Mouse (Mus musculus) monocyte, adult 5-6 weeks (primary cell): ENCODE data around the gene Sez6l2. TPM values are rescaled to one million over a fixed set of nuclear protein-coding genes. Genes with fewer than 3 reads are reported as not detected.
A peak's percentile ranks its signal among the peaks of the same experiment; 100 is the strongest.

Experiments
- ATAC-seq: fragments of 153-309, 156-312 bp; replicated peaks from 2 replicates; pipeline ENCODE4 v1.8.0; 2017; ENCODE audit warnings: mild to moderate bottlenecking; ENCODE audit not compliant: low TSS enrichment, insufficient number of reproducible peaks, severe bottlenecking, poor library complexity, low FRiP score
- total RNA-seq: library from RNA; stranded (forward); fragments of 200-1000, 200-491, 200-594 nt; gene quantifications from 3 replicates; pipeline ENCODE4 v1.2.3, GENCODE M21; 2017

Gene Sez6l2
- total RNA-seq, 1 experiment from 2014 or later: 3.6 TPM

- ATAC-seq: no peak
These were observed 46.1 kb downstream of the Sez6l2 start for GRCm38 (mm10) chr7:126996449-126996848.

DNA sequence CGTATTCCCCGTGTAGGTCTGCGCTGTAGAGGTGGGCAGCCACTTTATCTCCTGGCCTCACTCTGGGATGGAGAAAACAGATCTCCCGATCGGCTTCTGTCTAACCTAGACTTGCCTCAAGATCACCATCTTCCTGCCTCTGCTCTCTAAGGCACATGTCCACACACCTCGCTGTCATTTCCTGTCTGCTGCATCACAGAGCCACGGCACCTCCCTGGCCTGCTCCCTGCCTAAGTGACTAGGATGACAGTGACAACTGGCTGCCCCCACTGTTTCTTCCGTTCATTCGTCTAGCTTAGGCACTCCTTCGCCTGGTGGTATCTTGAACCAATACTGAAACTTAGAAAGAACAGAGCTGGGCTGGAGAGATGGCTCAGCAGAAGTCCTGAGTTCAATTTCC is 49.2 kb downstream of the Sez6l2 start:
- no peak for ATAC-seq

DNA sequence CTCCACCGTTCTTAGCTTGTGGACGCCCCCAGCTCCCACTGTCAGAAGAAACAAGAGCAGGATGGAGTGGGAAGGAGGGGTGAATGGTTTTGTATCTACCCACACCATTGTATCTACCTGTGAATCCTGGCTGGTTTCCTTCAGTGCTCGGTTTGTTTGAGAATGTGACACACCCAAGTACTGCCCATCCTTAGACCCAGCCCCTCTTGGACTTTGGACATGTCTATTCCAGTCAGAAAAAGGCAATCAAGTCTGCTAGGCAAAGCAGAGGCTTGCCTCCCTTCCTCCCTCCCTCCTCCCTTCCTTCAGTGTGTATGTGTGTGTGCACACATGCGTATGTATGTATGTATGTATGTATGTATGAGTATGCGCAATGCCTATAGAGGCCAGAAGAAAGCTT is 53.3 kb downstream of the Sez6l2 start:
- no peak for ATAC-seq

GRCm38 (mm10) chr7:127004122-127004875 is 53.9 kb downstream of the Sez6l2 start:
- ATAC-seq: no peak

GRCm38 (mm10) chr7:127007313-127008024 is 57.1 kb downstream of the Sez6l2 start:
- ATAC-seq: no peak

GRCm38 (mm10) chr7:127008239-127009019 is 58.1 kb downstream of the Sez6l2 start:
- ATAC-seq: peak; percentile 91

DNA sequence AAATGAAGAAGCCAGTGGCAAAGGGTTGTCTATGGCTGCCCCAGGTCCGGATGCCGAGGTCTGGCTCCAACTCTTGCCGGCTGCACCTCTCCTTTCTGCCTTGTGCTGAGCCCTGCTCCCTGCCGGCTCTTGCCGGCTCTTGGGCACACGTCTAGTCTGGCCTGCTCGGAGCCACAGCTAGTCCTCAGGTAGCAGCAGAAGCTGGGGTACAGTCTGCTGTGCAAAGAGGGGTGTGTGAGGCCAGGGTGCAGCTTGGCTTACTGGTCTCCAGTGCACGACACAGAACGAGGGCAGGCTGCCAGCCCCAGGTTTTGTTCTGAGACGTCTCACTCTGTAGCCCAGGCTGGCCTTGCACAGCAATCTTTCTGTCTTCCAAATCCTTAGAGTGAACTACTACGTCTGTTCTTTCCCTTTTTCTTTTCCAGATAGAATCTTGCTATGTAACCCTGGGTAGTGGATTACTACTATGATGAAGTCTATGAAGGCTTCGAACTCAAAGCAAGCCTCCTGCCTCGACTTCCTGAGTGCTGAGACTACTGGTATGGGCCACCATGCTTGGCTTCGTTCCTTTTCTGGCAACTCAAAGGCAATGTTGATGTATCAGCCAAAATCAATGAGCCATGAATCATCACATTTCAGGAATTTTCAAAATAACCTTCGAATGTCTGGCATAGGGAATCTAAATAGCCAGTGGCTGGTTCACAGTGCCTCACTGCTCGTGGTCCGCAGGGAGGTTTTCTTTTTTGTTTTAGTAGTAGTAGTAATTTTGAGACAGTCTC is 59.1 kb downstream of the Sez6l2 start:
- ATAC-seq: no peak

DNA sequence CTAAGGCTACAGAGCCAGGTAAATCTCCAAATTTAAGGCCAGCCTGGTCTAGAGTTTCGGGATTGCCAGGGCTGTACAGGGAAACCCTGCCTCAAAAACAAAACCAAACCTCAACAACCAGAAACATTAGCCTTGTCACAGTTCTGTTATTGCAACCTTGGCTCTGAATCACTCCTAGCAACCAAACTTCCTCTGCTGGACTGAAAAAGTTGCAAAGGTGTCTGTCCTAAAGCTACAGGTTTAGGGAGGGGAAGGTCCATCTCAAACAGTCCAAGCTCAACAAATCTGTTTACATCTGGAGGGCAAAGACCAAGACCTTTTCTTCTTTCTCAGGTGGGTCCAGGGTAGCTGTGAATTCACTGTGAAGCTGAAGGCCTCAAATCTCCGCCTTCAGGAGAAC is 60.7 kb downstream of the Sez6l2 start:
- no peak for ATAC-seq

GRCm38 (mm10) chr7:127011717-127012116 is 61.4 kb downstream of the Sez6l2 start:
- ATAC-seq: no peak

DNA sequence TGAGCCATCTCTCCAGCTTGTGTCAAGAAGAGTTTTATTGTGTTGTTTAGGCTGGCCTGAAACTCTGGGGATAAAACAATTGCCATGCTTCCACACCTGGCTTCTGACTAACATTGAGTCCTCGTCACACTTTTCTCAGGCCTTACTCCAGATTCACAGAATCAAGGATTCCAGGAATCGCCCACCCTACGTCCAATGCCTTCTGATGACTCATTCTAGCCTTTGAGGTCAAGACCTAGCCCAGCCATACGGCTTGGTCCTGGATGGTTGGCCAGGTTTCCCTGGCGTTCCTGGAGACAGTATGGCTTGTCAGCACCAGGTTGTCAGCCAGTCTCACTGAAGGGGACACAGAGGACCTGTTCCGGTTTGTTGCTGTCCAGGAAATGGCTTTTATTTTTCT is 62.0 kb downstream of the Sez6l2 start:
- ATAC-seq: no peak

GRCm38 (mm10) chr7:127012845-127013244 is 62.5 kb downstream of the Sez6l2 start:
- no peak for ATAC-seq

DNA sequence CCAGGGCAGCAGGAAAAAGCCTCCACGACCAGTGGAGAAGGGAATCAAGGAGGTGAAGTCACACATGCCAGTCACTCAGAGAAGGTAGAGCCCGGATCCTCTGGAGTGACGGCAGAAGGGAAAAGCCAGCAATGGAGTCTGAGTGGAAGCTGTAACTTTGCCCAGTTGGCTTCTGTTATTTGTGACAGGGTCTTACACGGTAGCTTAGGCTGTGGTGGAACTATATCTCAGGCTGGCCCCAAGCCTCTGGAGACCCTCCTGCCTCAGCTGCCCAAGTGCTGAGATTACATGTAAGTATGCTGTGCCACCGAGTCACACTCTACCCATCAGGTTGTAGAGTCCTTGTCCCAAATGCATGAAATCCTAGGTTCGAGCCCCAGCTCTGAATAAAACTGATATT is 63.0 kb downstream of the Sez6l2 start:
- no peak for ATAC-seq

GRCm38 (mm10) chr7:127014320-127014719 is 64.0 kb downstream of the Sez6l2 start, which contains the start of gene Mvp:
Gene Mvp, minus strand, starts transcription at chr7:127014621.
- ATAC-seq: peak; percentile 42

DNA sequence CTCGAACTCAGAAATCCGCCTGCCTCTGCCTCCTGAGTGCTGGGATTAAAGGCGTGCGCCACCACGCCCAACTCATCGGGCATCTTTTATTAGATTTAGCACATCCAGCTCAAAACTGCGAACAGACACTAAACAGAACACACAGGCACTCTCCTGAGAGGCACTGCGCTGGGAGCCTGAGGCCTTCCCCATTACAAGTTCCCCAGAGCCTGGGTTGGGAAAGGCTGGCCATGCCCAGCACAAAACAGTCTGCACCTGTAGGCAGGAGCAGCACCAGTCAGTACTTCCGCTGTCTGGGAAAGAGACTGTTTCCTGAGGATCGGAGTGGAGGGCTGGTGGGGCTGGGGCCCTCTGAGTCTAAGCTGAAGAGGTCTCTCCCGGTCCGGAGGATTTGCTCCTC is 64.6 kb downstream of the Sez6l2 start:
- ATAC-seq: no peak

- peak; percentile 43 for ATAC-seq
These were observed 65.7 kb downstream of the Sez6l2 start for GRCm38 (mm10) chr7:127016081-127016480.

GRCm38 (mm10) chr7:127016481-127016485 is 65.9 kb downstream of the Sez6l2 start, which contains the start of gene Pagr1b:
Gene Pagr1b, minus strand, starts transcription at chr7:127016484.
- no peak for ATAC-seq

- peak; percentile 29 for ATAC-seq
These were observed 66.1 kb downstream of the Sez6l2 start for GRCm38 (mm10) chr7:127016486-127016938.

GRCm38 (mm10) chr7:127016971-127017949 is 66.9 kb downstream of the Sez6l2 start, which contains the start of gene Pagr1a:
Gene Pagr1a, minus strand, starts transcription at chr7:127017352.
- ATAC-seq: peak; percentile 79
